Comparison of ENCODE assay signal across 15 mouse cellular contexts in the genomic region with DNA sequence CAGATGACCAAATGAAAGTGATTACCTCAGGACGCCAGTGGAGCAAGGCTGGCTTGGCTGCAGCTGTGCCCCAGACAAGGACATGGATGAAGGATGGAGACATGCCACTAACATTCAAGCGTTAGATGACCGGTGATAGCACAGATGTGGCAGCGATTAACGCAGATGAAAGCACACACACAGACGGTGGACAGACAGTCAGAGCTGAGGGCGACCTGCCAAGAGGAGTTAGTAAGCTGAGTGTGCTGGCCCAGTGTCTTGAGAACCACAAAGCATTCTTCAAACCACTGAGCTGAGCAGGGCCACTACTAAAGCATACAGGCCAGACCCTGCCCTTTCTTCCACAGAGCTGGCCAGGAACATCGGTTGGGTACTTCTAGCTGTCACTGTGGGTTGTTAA. TPM values are rescaled to one million over a fixed set of nuclear protein-coding genes. Genes with fewer than 3 reads are reported as not detected.
A peak's percentile ranks its signal among the peaks of the same experiment; 100 is the strongest.
DNase-seq lines count a peak whose midpoint lies in the region; ATAC-seq and TF ChIP-seq lines count a peak whose summit lies in the region.
"Had no signal": no experiment of that assay in that cellular context is flagged by ENCODE, and none has a peak within 500 bp of the region (broad histone marks: within the 10 kb centered on the region; RNA-seq: fewer than 3 reads in every experiment).

No protein-coding gene starts in this region.

- H3K9me3 ChIP-seq in lung, embryonic 14.5 days (ENCODE audit: low read depth, low read length), result no peaks in the 10 kb centered on the region
- H3K9me3 ChIP-seq: hindbrain, embryonic 10.5 days had no signal

- WGBS in lung, embryonic 14.5 days, result 78% methylated on average over 8 of the region's 8 CpGs

- peak; percentile 44 for DNase-seq in cerebellum, adult 11-12 months
- DNase-seq in lung, embryonic 14.5 days, result peak; percentile 42
- DNase-seq in lung, postnatal 4 days, result no peak
- peak; percentile 82 for DNase-seq in Muller cell, postnatal 12 days (ENCODE audit: inconsistent ontology term)
- peak; percentile 37 to 42 for DNase-seq in gastrocnemius, adult 8-10 months (ENCODE audit: low spot score in 2 of 2)
- DNase-seq in kidney, postnatal 4 days, result no peak
- no peak for DNase-seq in frontal cortex, adult 2 months (ENCODE audit: extremely low spot score in 1 of 2, low spot score in 1 of 2)
- DNase-seq: spleen, adult 18-20 months; thymus, adult 18-20 months had no signal

- H3K4me1 ChIP-seq in lung, embryonic 14.5 days (ENCODE audit: insufficient read depth), result no peaks in the 10 kb centered on the region; the same call in 1 of the 2 replicates

- no peak overlapping the region for H3K4me2 ChIP-seq in lung, embryonic 14.5 days
- H3K4me2 ChIP-seq: liver, embryonic 11.5 days had no signal

- no peak overlapping the region for H3K4me3 ChIP-seq in lung, embryonic 14.5 days (ENCODE audit: low read depth, low read length)
- H3K4me3 ChIP-seq: hindbrain, embryonic 10.5 days had no signal

- H3K9ac ChIP-seq in lung, embryonic 14.5 days, result no peak overlapping the region

- TF ChIP-seq CTCF in lung, embryonic 14.5 days (IDR thresholded peaks at IDR 0.05; ENCODE audit: low read depth), result no peak

- ATAC-seq in cerebellum, adult (ENCODE audit: insufficient number of reproducible peaks, low FRiP score, low TSS enrichment), result no peak
- ATAC-seq in lung, embryonic 14.5 days (ENCODE audit: insufficient read depth), result no peak
- ATAC-seq: intestine, embryonic 16.5 days had no signal

- no peaks in the 10 kb centered on the region for H3K27me3 ChIP-seq in lung, embryonic 14.5 days (ENCODE audit: insufficient read depth, low read length)

- no peak overlapping the region for H3K27ac ChIP-seq in lung, embryonic 14.5 days (ENCODE audit: low read depth)
- H3K27ac ChIP-seq: hindbrain, embryonic 10.5 days; macrophage had no signal

- peaks cover 46% of the 10 kb centered on the region for H3K36me3 ChIP-seq in lung, embryonic 14.5 days (ENCODE audit: insufficient read depth)

RNA-seq across cellular contexts. Expression of a gene that starts 14.6 kb away (rescaled TPM):
- 67.4 and 71.5 TPM in 2 replicates for polyA plus RNA-seq in lung, embryonic 14.5 days (2014; fragmentation: Nextera tagmentation; extraction: Ambion mirVana)
- 100 to 1,000 TPM; 189 to 250 (median 241) TPM for total RNA-seq in gastrocnemius, adult 8-10 months (2022)
- polyA plus RNA-seq in frontal cortex, adult 2 months (2012; rRNA removed), result 119 and 127 TPM in 2 replicates

RNA-seq across cellular contexts. Expression of a gene that starts 55.4 kb away (rescaled TPM):
- 10.7 and 14.3 TPM in 2 replicates for polyA plus RNA-seq in lung, embryonic 14.5 days (2014; fragmentation: Nextera tagmentation; extraction: Ambion mirVana)
- total RNA-seq in gastrocnemius, adult 8-10 months (2022), result 10 to 100 TPM in 1 of 4 experiments, 1 to 10 TPM in 3; 4.8 to 10.0 (median 5.6) TPM
- 35.6 and 38.5 TPM in 2 replicates for polyA plus RNA-seq in frontal cortex, adult 2 months (2012; rRNA removed)
- total RNA-seq: MEL had no signal
- polyA plus RNA-seq: macrophage had no signal

Comparison
In these comparisons a context has a peak if more than half of its experiments do, and no peak if none do; other contexts are left out.
1. DNase-seq: peak in cerebellum, adult 11-12 months (single experiment), lung, embryonic 14.5 days (single experiment), Muller cell, postnatal 12 days (single experiment) and gastrocnemius, adult 8-10 months (2 of 2); none in lung, postnatal 4 days (0 of 2), kidney, postnatal 4 days (0 of 2) and frontal cortex, adult 2 months (0 of 2).